Mouse (Mus musculus) heart, postnatal 14 days (tissue): ENCODE measurements around the gene B3gnt2. TPM values are rescaled to one million over a fixed set of nuclear protein-coding genes. Genes with fewer than 3 reads are reported as not detected.

ENCODE experiments used
- DNase-seq, 2 experiments: peaks; one replicate each; pipeline ENCODE4 v3.0.0; 2021 to 2022
- intact Hi-C: fragments of 180-260 bp; cut with DNase I; formaldehyde crosslinking; loops from one replicate; pipeline ENCODE4 v1.15.1; 2025
- total RNA-seq, 2 experiments: library from RNA; stranded (reverse); gene quantifications; 2 replicates each; pipeline ENCODE4 v1.2.3; 2021

Gene B3gnt2
- total RNA-seq, 2 experiments from 2014 or later, result 6.9 to 12.0 TPM

DNA sequence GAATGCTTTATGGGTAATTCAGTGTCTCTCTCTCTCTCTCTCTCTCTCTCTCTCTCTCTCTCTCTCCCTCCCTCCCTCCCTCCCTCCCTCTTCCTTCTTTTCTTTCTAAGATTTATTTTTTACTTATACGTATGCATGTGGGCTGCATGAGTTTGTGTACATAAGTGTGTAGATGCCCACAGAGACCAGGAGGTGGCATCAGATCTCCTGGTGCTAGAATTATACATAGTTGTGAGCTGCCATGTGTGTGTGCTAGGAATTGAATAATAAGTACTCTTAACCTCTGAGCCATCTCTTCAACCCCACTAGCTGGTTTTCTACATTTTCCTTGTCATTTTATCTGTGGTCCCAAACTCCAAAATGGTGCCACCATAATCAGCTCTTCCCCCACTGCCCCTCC is 35.2 kb downstream of the B3gnt2 start:
- no peak for DNase-seq

DNA sequence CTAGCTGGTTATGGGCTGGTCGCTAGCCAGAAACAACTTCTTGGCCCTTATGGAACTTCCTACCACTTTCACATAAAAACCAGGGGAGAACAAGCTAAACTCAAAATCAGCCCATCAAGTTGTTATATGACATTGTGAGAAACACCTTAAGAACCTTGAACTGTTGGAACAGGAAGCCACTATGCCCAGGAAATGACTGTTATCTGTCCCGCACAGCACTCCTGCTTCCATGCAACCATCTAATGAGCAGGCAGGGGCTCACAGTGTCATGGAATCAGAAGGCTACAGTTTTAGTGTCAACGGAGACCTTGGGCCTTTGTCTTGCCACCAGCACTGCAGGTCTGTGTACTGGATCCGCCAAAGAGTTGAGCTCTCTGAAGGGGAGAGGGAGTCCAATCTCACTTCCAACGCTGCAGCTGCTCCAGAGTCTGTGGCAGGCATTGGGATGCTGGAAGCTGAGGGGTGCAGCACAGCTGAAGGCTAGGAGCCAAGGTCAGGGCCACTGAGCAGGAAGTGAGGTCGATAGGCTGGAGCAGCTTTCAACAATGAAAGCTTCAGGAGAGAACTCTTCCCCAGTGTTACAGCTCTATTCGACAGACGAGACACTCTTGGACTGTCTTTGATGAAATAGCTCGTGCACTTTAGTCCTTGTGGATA is 36.6 kb downstream of the B3gnt2 start:
- DNase-seq, result peak; percentile 27 to 48
- intact Hi-C loops, result no loop called here

More for the DNA sequence above, 35.2 kb downstream of the B3gnt2 start:
- intact Hi-C loops, result no loop called here

DNA sequence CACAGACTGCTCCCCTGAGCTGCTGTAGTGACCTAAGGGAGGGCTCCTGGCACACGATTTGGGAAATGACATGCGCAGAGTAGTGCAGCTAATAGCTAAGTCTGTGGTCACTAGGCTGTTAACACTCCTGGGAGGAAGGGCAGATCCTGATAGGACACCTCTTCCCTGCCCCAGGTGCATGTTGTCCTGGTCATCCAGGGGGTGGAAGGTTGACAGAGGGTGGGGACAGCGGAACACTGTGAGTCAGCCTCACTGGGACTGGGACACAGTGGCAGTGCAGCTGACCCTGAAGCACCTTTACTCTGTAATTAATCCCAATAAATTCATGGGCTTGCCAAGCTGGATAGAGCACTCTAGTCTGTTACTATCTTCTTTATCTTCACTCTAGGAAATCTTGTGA is 39.5 kb downstream of the B3gnt2 start:
- intact Hi-C loops, result no loop called here
- DNase-seq, result no peak

DNA sequence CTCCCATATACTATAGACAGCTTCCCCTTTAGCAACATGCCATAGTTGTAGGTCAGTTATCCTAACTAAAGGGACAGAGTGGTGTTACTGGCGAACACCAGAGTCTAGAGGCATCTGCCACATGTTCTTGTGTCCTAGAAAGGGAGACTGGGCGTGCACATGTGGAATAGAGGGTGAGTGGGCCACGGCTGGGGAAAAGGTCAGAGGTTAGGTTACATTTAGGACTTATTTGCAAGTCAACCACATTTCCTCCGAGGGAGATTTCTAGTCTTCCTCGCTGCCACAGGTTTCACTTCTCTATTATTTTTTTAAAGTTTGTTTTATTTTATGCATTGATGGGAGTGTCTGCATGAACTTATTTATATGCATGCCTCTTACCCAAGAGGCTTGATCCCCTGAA is 42.4 kb downstream of the B3gnt2 start:
- no peak for DNase-seq
- intact Hi-C loops, result no loop called here

DNA sequence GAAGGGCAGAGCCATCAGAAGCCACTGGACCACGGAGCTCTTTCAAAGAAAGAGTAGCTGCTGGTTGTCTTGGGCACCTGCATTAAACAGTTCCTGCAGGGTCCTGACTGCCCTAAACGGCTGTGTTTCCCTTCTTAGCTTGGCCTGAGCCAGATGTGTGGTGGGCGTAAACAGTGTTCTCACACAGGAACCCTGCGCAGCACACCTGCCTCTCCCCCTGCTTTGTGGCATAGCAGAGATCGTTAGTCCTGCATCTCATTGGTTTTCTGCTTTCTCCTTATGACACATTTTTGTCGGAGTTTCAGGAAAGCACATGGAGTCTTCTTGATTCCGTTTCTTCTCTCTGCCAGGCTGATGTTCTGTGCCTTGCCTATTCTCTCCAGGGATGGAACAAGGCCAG is 44.9 kb downstream of the B3gnt2 start:
- DNase-seq, result no peak
- intact Hi-C loops, result no loop called here

DNA sequence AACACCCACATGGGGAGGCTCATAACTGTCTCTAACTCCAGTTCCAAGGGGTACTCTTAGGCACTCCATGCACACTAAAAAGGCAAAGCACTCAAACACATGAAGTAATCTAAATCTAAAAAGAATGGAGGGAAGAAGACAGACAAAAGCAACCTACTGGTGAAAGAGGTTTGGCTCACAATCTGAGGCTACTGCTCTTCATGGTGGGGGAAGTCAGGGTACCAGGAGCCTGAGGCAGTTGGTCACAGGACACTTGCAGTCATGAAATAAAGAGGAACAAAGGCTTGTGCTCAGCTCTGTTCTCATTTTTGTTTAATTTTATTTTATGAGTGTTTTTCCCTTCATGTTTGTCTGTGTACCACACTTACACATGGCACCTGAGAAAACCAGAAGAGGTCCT is 45.6 kb downstream of the B3gnt2 start:
- intact Hi-C loops, result no loop called here
- DNase-seq, result no peak

DNA sequence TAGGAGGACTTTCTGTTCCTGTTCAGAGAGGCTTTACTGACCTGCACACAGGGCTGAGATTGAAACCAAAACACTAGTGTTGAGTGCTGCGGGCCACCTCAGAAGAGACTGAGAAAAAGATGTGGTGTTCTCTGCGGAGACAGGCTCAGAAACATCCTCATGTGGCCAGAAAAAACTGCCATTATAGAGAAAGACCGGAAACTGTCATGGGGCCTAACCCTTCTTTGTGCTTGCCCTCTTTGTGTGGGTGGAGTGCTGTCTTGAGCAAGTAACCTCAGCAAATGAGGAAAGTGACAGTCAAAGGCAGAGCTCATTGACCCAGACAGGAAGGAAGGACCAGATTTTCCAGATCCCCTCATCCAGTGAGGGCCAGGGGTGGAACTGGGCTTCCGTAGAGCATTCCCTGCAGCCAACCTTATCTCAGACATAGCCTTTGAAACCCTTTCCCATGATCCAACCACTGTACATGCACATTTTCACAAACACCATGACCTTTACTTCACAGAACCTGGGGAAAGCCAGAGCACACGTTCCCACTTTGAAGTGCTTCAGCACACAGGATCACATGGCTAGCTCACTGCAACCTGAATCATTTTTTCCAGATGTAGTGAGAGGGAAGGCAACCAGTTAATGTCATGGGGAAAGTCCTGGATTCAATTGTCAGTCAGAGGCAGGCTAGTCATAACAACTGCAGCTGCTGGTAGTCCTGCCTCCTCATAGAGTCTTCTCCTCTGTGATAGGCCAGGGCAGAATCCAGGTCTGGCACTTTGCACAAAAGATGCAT is 46.6 kb downstream of the B3gnt2 start:
- intact Hi-C loops, result no loop called here
- no peak for DNase-seq

DNA sequence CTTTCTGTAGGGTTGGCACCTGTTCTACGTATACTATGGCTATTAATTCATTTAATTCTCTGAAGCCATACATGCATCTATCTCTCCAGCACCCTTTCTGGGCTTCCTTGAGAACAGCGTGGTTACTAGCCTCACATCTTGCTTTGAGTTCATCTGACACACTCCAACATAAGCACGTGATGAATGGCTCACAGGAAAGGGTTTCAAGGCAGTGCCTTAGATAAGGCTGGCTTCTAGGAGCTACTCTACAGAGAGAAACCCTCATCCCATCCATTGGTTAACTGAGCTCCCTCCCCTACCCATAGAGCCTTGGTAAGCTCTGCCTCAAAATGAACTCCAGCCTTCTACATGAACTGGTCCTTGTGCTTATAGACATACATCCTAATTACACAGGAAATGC is 47.3 kb downstream of the B3gnt2 start:
- intact Hi-C loops, result no loop called here
- no peak for DNase-seq

DNA sequence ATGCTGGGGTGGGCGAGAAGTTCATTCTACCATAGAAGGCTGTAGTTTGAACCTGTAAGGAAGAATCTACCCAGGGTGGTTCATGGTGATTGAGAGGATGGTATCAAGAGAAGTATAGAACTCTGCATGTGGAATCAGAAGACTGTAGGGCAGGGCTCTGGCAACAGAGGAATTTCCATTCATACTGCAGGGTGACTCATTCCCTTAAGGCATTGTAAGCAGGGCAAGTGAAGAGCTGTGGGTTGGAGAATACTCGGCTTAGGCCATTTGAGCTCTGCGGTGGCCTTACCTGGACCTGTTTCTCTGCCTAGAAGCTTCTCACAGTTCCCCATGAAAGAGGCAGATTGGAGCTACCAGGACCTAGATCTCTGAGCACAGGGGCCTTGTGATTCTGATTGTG is 49.3 kb downstream of the B3gnt2 start:
- intact Hi-C loops, result no loop called here

DNA sequence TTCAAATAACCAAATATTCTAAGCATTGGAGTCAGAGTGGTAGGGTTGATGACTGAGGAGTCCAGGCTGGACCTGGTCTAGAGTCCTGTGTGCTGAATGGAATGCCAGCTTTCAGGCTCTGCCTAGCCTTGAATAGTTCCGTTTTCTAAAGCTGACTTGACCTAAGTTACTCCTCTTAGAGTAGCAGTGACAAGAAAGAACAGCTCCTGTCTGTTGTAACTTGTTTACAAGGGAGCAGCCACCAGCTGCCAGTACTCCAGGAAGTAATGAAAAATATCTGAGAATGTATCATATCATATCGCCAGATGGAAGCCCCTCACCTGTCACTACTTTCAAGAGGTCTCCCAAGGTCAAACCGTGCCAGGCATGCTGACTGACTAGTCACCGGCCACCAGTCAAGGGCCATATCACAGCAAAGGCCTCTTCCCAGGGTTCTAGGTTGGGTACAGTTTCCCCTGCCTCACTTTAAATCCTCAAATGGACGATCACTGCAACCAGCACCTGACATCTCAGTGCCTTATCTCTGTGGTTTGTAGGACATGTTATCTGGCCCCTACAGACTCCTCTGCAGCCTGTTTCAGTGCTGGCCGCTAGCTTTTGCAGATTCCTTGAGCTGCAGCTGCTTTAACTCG is 51.2 kb downstream of the B3gnt2 start:
- intact Hi-C loops, result no loop called here
- DNase-seq, result no peak

More for the DNA sequence above, 49.3 kb downstream of the B3gnt2 start:
- no peak for DNase-seq

DNA sequence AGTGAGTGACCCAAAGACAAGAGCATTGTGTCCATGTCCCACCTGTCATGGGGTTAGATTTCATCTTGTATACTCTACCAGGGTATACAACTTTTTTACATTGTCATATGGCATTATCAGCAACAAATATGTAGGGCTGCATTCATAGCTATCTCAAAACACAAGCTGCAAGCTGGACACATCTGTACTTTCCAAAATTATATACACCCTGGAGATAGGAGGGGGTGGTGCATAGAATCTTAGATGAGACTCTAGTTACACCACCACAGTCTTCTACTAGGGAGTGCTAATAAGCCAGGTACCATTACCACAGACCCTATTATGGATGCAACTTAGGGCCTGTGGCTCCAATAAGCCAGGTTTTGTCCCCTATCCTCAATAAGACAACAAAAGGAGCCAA is 52.7 kb downstream of the B3gnt2 start:
- intact Hi-C loops, result no loop called here
- no peak for DNase-seq

DNA sequence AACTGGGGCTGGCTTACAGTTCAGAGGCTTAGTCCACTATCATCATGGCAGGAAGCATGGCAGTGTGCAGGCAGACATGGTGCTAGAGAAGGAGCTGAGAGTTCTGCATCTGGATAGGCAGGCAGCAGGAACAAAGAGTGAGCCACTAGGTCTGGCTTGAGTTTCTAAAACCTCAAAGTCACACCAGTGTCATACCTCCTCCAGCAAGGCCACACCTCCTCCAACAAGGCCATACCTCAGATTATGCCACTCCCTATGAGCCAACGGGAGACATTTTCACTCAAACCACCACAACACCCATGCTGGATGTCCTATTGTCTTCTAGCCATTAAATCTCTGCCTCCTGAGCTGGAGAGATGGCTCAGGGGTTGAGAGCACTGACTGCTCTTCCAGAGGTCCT is 55.6 kb downstream of the B3gnt2 start:
- DNase-seq, result no peak
- intact Hi-C loops, result no loop called here

DNA sequence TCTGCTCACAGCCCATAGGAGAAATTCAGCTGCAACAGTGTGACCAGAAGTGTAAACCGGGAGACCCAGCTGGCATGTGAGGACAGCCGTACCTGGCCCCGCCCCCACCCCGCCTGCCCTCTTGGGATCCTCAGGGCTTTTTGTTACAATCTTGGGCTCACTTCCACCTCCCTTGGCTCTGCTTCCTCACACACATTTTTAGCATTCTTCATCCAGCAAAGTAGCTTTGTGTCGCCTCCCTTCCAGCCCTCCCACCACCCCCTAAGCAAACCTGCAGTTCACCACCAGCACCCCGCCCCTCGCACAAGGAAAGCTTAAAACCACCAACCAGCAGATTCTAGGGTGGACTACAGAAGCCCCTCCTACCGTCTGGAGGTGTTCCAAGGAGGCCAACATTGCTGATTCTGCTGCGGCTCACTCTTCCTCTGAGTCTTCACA is 60.8 kb downstream of the B3gnt2 start:
- DNase-seq, result peak; percentile 6 to 35
- intact Hi-C loops, result no loop called here

DNA sequence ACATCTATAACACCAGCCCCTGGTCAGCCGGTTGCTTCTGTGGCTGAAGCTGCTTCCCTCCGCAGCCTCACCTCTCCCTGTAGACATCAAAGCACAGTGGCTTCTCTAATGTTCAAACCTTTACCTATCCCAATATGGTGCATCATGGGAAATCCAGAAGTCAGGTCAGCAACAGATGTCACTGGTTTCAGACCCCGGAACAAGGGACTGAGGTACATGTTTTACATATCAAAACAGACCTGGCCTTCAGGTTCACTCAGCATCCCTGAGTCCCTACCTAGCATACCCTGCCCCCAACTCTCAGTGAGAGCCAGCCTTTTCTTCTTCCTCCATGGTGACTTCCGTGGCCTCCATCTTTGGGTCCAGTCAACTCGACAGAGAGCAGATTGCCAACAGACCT is 61.8 kb downstream of the B3gnt2 start:
- DNase-seq, result no peak
- intact Hi-C loops, result no loop called here

DNA sequence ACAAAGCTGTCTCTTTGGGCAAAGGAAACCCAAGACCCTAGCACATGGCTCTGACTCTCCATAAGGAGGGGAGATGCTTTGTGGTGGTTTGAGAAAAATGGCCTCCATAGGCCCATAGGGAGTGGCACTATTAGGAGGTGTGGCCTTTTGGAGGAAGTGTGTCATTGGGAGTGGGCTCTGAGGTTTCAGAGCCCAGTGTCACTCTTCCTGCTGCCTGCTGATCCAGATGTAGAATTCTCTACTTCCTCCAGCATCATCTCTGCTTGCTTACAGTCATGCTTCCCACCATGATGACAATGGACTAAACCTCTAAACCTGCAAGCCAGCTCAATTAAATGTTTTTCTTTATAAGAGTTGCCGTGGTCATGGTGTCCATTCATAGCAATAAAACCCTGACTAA is 66.0 kb downstream of the B3gnt2 start:
- intact Hi-C loops, result no loop called here
- DNase-seq, result no peak

DNA sequence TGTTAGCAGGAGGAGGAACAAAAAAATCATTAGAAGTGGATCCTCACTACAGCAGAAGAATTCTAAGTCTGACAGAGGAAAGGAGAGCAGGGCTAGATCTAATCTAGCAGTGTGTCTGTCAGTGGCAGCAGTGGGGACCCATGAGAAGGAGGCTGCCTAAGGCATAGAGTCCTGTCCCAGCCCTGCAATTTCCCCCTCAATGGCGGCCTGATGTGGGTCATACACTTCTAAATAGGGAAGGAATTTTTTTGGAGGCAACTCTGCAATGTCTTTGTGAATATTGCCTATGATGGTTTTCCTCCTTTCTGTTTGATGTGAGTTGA is 66.9 kb downstream of the B3gnt2 start:
- no peak for DNase-seq
- intact Hi-C loops, result no loop called here

DNA sequence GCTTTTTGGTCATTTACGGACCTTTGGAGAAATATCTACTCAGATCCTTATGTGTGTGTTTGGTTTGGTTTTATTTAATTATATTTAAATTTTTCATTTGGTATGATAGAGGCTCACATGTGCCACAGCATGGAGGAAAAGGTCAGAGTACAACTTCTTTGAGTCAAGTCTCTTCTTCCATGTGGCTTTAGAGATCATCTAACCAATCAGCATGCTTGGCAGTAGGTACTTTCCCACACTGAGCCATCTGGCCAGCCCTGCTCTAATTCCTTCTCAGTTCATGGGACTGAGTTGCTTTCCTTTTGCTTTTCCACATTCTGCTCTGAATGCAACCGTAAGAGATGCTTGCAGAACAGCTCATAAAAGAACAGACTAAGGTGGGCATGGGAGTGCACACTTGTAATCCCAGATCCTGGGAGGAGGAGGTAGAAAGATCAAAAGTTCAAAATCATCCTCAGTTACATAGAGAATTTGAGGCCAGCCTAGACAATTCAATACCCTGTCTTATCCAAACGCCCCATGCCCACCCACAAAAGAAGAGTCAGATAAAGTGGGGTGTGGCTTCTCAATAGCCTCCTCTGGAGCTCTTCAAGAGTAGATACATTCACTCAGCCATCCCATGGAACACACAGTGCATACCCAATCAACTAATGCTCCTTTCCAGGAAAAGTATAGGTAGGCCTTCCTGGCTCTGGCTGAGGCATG is 67.4 kb downstream of the B3gnt2 start:
- intact Hi-C loops, result no loop called here
- no peak for DNase-seq

DNA sequence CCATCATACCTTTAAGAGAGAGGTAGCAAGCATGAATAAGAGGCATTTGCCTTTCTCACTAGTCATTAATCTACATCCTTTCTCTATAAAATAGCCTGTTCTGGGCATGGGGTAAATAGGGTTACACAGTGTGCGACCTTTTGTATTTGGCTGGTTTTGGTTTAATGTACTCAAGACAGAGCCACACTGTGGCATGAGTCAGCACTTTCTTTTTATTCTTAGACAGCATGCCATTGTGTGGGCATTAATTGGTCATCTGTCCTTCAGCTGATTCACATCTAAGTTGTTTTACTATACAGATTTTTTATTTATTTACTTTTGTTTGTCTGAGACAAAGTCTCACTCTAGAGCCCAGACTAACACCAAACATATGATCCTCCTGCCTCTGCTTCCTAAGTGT is 68.6 kb downstream of the B3gnt2 start:
- intact Hi-C loops, result no loop called here
- DNase-seq, result no peak

DNA sequence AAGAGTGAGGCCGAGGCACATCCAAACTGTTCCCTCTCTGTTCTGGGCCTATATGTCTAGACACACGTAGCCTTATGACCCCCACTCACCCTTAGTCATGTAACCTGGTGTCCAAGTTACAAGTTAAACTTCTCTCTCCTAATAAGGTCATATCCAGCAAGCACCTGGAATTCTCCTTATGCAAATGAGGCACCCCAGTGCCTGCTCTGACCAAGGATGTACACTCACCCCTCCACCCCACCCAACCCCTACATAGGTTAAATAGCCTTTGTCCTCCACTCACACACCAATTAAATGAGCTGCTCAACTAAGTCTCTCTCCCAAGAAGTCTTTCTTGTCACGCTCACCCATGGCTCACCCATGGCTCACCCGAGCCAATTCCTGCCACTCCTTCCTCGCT is 69.0 kb downstream of the B3gnt2 start:
- DNase-seq, result no peak
- intact Hi-C loops, result no loop called here

DNA sequence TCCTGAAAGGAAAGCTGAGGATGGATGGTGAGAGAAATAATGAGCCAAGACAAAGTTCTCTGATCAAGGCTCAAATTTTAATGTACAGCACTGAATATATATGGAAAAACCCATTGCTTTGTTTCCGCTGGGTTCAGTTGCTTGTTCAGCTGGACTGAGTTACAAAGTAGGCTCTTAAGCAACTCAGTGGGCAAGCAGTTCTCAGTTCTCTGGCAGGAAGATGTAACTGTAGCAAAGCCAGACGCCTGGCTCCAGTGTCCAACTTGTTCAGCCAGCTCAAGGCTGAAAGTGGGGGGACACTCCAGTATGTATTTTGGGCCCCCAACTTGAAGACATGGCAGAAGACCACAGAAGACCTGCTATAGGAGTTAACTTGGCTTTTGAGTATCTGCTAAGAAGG is 72.9 kb downstream of the B3gnt2 start:
- no peak for DNase-seq
- intact Hi-C loops, result no loop called here

DNA sequence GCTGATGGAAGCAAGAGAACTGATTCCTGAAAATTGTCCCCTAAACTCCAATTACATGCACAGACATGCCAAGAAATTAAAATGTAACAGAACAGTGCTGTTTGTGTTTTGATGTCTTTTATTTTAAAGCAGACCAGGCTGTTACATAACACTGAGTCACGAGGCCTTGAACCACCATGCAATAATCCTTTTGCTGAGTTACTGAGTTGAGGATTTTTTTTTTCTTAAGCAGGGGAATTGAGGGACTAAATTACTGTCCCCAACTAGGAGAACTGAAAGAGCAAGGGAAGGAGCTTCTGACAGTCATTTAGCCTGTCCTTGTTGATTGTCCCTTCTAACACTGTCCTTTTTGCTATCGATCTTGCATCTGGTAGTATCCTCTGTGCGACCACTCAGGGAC is 76.3 kb downstream of the B3gnt2 start:
- intact Hi-C loops, result no loop called here
- no peak for DNase-seq
